Mouse (Mus musculus): ENCODE data around the gene C130050O18Rik.

- TF ChIP-seq GATA1 (IDR thresholded peaks at IDR 0.05; ENCODE audit: low read length): no peak
- TF ChIP-seq TAL1 (IDR thresholded peaks at IDR 0.05; ENCODE audit: low read length): no peak
These were observed 3.0 kb upstream of the C130050O18Rik start for GRCm38 (mm10) chr5:139402106-139402505.

Measured in erythroblast, embryonic 14.5 days (primary cell).